Mouse (Mus musculus) gastrocnemius, postnatal 36 days (tissue): ENCODE data around the gene Slc9c1. TPM values are rescaled to one million over a fixed set of nuclear protein-coding genes. Genes with fewer than 3 reads are reported as not detected.

Source experiments
- DNase-seq, 2 experiments: peaks; one replicate each; pipeline ENCODE4 v3.0.0; 2022
- intact Hi-C: fragments of 180-260 bp; cut with DNase I; formaldehyde crosslinking; loops from one replicate; pipeline ENCODE4 v1.15.1; 2025
- total RNA-seq, 2 experiments: library from RNA; stranded (reverse); gene quantifications; 2 replicates each; pipeline ENCODE4 v1.2.3; 2021

Slc9c1 gene
- total RNA-seq, 2 experiments from 2014 or later: not detected

DNA sequence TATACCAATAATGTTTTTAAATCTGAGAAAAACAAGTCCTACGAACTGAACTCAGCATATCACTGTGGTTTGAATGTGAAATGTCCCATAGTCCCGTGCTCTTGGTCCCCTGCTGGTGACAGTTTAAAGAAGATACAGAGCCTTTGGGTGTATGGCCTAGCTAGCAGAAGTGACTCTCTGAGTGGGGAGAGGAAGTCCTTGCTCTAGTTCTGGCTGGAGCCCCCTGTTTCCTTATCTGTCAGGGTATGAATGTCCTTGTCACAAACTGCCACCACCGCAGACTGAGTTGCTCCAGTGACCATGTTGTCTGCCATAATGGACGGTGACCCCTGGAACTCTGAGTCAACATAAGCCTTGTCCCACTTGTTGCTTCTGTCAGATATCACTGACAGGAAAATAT lies 88.1 kb downstream of the Slc9c1 start:
- DNase-seq: no peak
- intact Hi-C loops: no loop called here

DNA sequence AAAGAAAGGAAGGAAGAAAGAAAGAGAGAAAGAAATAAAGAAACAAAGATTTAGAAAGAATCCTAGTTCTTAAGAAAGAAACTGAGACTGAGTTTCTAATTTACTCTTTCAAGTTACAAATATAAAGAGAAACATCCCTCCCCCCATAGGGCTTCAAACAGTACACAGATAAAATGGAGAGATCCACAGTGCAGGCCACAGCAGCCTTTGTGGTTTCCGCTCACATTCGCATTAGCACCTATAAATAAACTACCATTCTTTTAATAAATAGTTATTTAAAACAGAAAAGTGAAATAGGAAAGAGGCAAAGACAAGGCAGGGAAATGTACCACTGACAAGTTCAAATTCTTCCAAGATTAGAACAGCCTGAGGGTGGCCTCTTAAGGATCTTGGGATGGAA lies 89.7 kb downstream of the Slc9c1 start:
- intact Hi-C loops: no loop called here
- no peak for DNase-seq

- intact Hi-C loops: no loop called here
- DNase-seq: no peak
Observed at GRCm38 (mm10) chr16:45625342-45625741, 90.2 kb downstream of the Slc9c1 start.

- intact Hi-C loops: loop anchor here (2.0 to 5.0 kb wide), 2 partner anchors 47 to 433 kb away; no protein-coding TSS in a partner anchor
- no peak for DNase-seq
Observed at GRCm38 (mm10) chr16:45629497-45630105, 94.5 kb downstream of the Slc9c1 start.

GRCm38 (mm10) chr16:45630347-45630960 lies 95.3 kb downstream of the Slc9c1 start:
- peak; percentile 19 to 24 for DNase-seq
- intact Hi-C loops: loop anchor here (2.0 to 5.0 kb wide), 2 partner anchors 48 to 434 kb away; no protein-coding TSS in a partner anchor

GRCm38 (mm10) chr16:45632420-45632819 lies 97.3 kb downstream of the Slc9c1 start:
- DNase-seq: no peak
- intact Hi-C loops: loop anchor here (5.0 kb wide), 1 partner anchor 50 kb away; no protein-coding TSS in a partner anchor

GRCm38 (mm10) chr16:45635826-45636225 lies 100.7 kb downstream of the Slc9c1 start:
- DNase-seq: no peak
- intact Hi-C loops: no loop called here

DNA sequence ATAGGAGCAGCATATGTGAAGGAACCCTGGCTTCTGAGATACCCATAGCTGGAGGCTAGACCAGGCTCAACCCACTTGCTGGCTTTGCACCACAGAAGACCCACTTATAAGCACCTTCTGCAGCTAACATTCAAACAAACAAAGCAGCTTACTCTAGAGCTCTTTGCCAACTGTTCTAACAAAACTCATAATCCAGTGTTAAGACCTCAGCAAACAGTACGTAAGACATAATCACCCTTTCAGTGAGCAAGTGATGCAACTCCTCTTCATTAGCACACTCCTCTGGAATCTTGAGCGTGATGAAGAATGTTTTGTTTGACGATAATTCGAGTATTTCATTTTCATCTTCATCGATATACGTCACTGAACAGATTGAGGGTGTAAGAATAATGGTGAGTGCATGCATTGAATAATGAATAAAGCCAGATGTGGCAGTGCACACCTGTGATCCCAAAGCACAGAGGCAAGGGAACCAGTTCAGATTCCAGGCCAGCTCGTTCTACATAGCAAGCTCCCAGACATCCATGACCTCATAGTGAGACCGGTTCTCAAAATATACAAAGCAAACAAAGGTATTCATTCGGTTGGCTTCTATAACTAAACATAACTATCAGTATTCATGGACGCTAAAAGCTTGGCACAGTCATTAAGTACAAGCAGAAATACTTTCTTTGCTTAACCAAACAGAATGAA lies 105.1 kb downstream of the Slc9c1 start:
- intact Hi-C loops: no loop called here
- DNase-seq: no peak

DNA sequence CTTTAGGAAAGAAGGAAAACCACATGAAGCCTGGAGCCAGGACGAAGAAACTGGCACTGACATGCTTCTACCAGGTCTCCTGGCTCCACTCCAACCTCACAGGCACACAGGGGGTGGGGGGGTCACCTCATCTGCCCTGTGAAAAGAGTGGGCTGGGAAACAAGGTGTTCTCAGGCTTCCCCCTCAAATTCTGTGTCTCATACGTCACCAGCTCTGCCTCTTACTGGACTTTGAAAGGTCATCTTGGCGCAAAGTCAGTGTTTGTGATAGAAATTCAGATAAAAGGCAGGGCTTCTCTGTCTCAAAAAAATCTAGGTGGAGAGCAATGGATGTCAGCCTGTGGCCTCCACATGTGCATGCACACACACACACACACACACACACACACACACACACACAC lies 106.2 kb downstream of the Slc9c1 start:
- DNase-seq: no peak

GRCm38 (mm10) chr16:45643944-45644343 lies 108.8 kb downstream of the Slc9c1 start:
- DNase-seq: no peak

More for the DNA sequence above, 106.2 kb downstream of the Slc9c1 start:
- intact Hi-C loops: no loop called here

GRCm38 (mm10) chr16:45644380-45644779 lies 109.3 kb downstream of the Slc9c1 start:
- DNase-seq: no peak
- intact Hi-C loops: no loop called here

More at GRCm38 (mm10) chr16:45643944-45644343, 108.8 kb downstream of the Slc9c1 start:
- intact Hi-C loops: no loop called here

GRCm38 (mm10) chr16:45651497-45651896 lies 116.4 kb downstream of the Slc9c1 start:
- intact Hi-C loops: no loop called here
- DNase-seq: no peak

GRCm38 (mm10) chr16:45653009-45653933 lies 118.2 kb downstream of the Slc9c1 start:
- DNase-seq: no peak
- intact Hi-C loops: no loop called here

DNA sequence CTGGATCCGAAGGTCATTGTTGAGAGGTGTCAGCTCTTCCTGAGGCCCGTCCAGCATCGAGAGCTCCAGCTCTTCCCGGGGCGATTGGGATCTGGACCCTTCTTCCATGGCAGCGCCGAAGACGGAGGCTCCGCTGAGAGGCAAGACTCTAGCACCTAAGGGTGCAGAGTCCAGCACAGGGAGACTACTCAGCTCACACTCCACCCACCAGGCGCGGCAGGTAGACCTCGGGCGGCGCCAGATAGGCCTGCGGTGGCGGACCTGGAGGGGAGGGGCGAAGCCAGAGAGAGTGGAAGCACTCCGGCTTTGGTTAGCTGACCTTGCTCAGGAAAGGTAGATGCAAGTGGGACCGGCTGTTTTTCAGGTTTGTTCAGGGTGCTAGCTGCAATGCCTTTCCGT lies 118.8 kb downstream of the Slc9c1 start, which contains the start of gene BC016579:
BC016579 (minus strand) TSS at position 135 of the 399 bp plus-strand sequence.
- no peak for DNase-seq
- intact Hi-C loops: no loop called here

DNA sequence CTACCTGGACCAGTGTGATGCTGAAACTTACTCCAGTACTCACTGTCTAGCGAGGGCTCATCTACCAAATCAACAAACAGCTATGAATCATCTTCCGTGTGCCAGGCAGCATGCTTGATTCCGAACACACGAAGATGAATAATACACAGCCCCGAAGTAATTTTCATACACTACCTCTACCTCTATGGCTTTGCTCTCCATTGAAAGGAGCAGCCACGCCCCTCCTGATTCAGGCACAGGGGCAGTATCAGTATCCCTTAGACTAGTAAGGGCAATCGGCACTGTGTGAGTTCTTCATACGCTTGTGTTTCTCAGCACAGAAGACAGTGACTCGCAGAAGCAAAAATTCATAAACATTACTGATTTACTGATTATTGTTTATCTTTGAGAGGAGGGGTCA lies 119.4 kb downstream of the Slc9c1 start:
- intact Hi-C loops: no loop called here
- no peak for DNase-seq

Other genes with a start within 250 kb of the Slc9c1 start
- 10 to 100 TPM; 15.9 to 21.4 TPM for gene Cd200, start 126.3 kb upstream of the Slc9c1 start, total RNA-seq
- gene Gm609, start 42.3 kb upstream of the Slc9c1 start, total RNA-seq: under 1 TPM in 1 of 2 experiments, not detected in 1; 0.10 TPM
- not detected for gene Gm17783, start 3.3 kb upstream of the Slc9c1 start, total RNA-seq
- under 1 TPM in 1 of 2 experiments, not detected in 1; 0.07 TPM for gene Gcsam, start 75.1 kb downstream of the Slc9c1 start, total RNA-seq
- not detected for gene BC016579, start 118.8 kb downstream of the Slc9c1 start, total RNA-seq
- not detected for gene Tmprss7, start 158.3 kb downstream of the Slc9c1 start, total RNA-seq
- under 1 TPM; 0.20 to 0.42 TPM for gene Tagln3, start 189.3 kb downstream of the Slc9c1 start, total RNA-seq
- gene Abhd10, start 207.6 kb downstream of the Slc9c1 start, total RNA-seq: 10 to 100 TPM in 1 of 2 experiments, 1 to 10 TPM in 1; 9.2 to 10.2 TPM